Mouse (Mus musculus) forebrain, postnatal 0 days (tissue): ENCODE results near the gene Eif4b. TPM values are rescaled to one million over a fixed set of nuclear protein-coding genes. Genes with fewer than 3 reads are reported as not detected.
A peak's percentile ranks its signal among the peaks of the same experiment; 100 is the strongest.

Experiments used
- ATAC-seq: fragments of 200-750 bp; cut with Nextera tagmentation; 2 replicates; pipeline ENCODE4 v1.8.0; 2017; ENCODE audit warnings: mild to moderate bottlenecking, moderate library complexity
- DNase-seq: peaks from one replicate; pipeline ENCODE4 v3.0.0-alpha.2; 2015
- H3K27ac ChIP-seq: fragments of 300-500 bp; sonication (generic); 2 replicates; pipeline ENCODE4 v1.5.1; 2014; ENCODE audit warnings: low read depth, mild to moderate bottlenecking, antibody characterized with exemption, low read length, moderate library complexity, mixed read lengths
- H3K27me3 ChIP-seq: fragments of 300-500 bp; sonication (generic); 2 replicates; pipeline ENCODE4 v1.6.1; 2014; ENCODE audit warnings: mild to moderate bottlenecking, low read length, mixed read lengths; ENCODE audit not compliant: insufficient read depth
- H3K36me3 ChIP-seq: fragments of 300-500 bp; sonication (generic); 2 replicates; pipeline ENCODE4 v1.6.1; 2014; ENCODE audit warnings: mild to moderate bottlenecking, moderate library complexity; ENCODE audit not compliant: insufficient read depth
- H3K4me1 ChIP-seq: fragments of 300-500 bp; sonication (generic); 2 replicates; pipeline ENCODE4 v1.6.1; 2014; ENCODE audit warnings: antibody characterized with exemption; ENCODE audit not compliant: insufficient read depth
- H3K4me2 ChIP-seq: fragments of 300-500 bp; sonication (generic); 2 replicates; pipeline ENCODE4 v1.6.1; 2014; ENCODE audit warnings: low read depth, mild to moderate bottlenecking, moderate library complexity
- H3K4me3 ChIP-seq: fragments of 300-500 bp; sonication (generic); 2 replicates; pipeline ENCODE4 v1.5.1; 2014; ENCODE audit warnings: low read depth, low read length, mixed read lengths
- H3K9ac ChIP-seq: fragments of 300-500 bp; sonication (generic); 2 replicates; pipeline ENCODE4 v1.6.1; 2014; ENCODE audit warnings: mild to moderate bottlenecking
- H3K9me3 ChIP-seq: fragments of 300-500 bp; sonication (generic); 2 replicates; pipeline ENCODE4 v1.6.1; 2016; ENCODE audit warnings: low read length
- CTCF ChIP-seq: sonication (generic); IDR thresholded peaks from 2 replicates; pipeline ENCODE4 v1.5.1; 2016; ENCODE audit warnings: antibody characterized with exemption, control low read depth, low read depth
- WGBS: fragments of 180-500 bp; shearing (Covaris S2); extraction: QIAGEN DNeasy Blood & Tissue Kit; methylation state at CpG from one replicate; pipeline ENCODE4 v1.1.7; 2014; 5-methylcytosine and 5-hydroxymethylcytosine counted together
- polyA plus RNA-seq: library from polyadenylated mRNA; unstranded; fragments of >200 nt; fragmentation: Nextera tagmentation; extraction: Ambion mirVana; gene quantifications from 2 replicates; pipeline ENCODE4 v1.2.1, GENCODE M21; 2015
- total RNA-seq: library from RNA; depleted of rRNA; stranded (reverse); fragments of >200 nt; gene quantifications from 2 replicates; pipeline ENCODE4 v1.2.3, GENCODE M21; 2014; rRNA removed

The Eif4b gene
- total RNA-seq (187 and 194 TPM in 2 replicates), polyA plus RNA-seq (69.7 and 72.8 TPM in 2 replicates)

DNA sequence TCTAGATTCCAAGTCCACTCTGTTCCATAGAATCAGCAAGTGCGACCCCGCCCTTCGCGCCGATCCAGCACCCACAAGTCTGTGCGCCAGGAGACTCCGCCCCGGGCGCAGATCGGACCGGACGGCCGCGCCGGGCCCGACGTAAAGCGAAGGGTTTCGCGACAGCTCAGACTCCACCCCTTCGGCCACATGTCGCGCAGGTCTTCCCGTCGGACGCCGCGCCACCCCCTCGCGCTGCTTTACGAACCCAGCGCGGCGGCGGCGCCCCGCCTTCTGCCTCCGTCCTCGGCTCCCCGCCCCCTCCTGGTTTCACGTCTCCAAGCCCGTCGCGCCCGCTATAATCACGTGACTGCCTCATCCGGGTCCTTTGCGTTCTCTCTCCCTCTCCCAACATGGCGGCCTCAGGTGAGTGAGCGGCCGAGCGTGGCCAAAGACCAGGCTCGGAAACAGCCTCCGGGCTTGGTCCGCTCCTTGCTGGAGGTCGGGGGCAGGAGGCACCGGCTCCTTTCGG lies at the start of gene Eif4b:
Eif4b (plus strand) TSS at position 215 of the 511 bp plus-strand sequence.
- under 1% methylated on average over 55 of the region's 58 CpGs for WGBS
- TF ChIP-seq CTCF, result peak; percentile 44
- Histone ChIP-seq H3K4me2 (peak within 1 kb of the TSS; percentile 77), H3K9ac (peak within 1 kb of the TSS; percentile 93), H3K4me3 (peak within 1 kb of the TSS; percentile 98), H3K27me3 (no peaks in the 10 kb centered on the region), H3K9me3 (no peaks in the 10 kb centered on the region), H3K27ac (peak within 1 kb of the TSS; percentile 97), H3K36me3 (no peaks in the 10 kb centered on the region), H3K4me1 (peaks cover 18% of the 10 kb centered on the region)
- peak; percentile 94 for ATAC-seq
- peak; percentile 99 for DNase-seq

DNA sequence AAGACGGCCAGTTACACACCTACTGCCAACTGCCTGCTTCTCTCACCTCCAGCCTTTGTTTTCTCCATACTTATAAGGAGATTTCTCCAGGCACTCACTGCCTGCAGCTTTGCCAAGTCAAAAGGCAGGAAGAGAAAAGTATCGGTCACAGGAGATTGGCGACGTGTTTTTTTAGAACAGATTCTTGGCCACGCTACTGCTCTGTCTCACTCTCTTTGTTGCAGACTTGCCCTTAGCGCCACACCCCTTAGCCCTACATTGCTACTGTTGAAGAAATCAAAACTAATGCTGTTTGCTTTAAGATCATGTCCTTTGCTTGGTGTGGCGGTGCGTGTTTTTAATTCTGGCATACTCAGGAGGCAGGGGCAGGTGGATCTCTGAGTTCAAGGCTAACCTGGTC lies 49.7 kb upstream of the Eif4b start:
- no peak for ATAC-seq
- no peaks in the 10 kb centered on the region for H3K4me1 ChIP-seq
- no peak overlapping the region for H3K27ac ChIP-seq
- no peak overlapping the region for H3K4me3 ChIP-seq
- no peak overlapping the region for H3K4me2 ChIP-seq
- H3K9ac ChIP-seq, result no peak overlapping the region
- H3K27me3 ChIP-seq, result peaks cover 21% of the 10 kb centered on the region
- DNase-seq, result no peak
- 62% methylated on average over 8 of the region's 8 CpGs for WGBS
- H3K9me3 ChIP-seq, result no peaks in the 10 kb centered on the region
- no peaks in the 10 kb centered on the region for H3K36me3 ChIP-seq
- TF ChIP-seq CTCF, result no peak

DNA sequence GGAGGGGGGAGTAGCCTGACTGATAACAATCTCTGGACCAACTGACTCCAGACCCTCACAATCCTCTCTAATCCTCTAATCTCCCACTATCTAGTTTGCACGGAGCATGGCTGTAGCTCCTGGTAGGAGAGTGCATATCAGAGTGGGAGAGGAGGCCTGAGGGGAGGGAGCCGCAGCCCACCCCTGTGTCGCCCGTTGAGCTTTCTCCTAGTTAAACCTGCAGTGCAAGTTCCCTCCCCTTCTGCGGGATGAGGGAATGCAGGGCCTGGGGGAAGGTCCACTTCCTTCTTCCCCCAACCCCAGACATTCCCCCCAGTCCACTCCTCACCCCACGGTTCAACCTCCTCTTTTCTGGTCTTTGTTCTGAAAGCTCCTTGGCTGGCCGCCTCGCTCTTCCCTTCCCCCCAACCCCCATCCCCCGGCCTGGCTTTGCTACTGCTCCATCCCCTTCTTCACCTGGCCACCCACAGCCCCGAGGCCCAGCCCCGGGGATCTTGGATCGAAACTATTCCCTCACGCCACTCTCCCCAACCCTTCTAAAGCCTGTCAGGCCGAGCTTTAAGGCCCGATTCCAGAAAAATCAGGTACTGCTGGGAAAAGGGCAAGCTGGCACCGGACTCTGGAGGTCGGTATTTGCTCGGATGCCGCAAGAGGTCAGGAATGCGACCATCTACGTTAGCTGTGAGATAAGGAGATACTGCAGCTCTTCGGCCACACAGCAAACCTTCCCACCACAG lies 48.3 kb upstream of the Eif4b start:
- ATAC-seq, result no peak
- DNase-seq, result no peak
- Histone ChIP-seq H3K36me3 (no peaks in the 10 kb centered on the region), H3K4me1 (no peaks in the 10 kb centered on the region), H3K9me3 (no peaks in the 10 kb centered on the region), H3K4me2 (peak overlapping the region; percentile 8; the same call in 1 of the 2 replicates), H3K27me3 (peaks cover 21% of the 10 kb centered on the region), H3K4me3 (no peak overlapping the region), H3K27ac (no peak overlapping the region), H3K9ac (no peak overlapping the region)
- no peak for TF ChIP-seq CTCF
- WGBS, result 10% methylated on average over 22 of the region's 22 CpGs

- WGBS, result 23% methylated on average over 12 of the region's 12 CpGs
- H3K27me3 ChIP-seq, result peaks cover 21% of the 10 kb centered on the region
- ATAC-seq (no peak), DNase-seq (no peak)
- H3K27ac ChIP-seq, result no peak overlapping the region
- TF ChIP-seq CTCF, result no peak
- H3K36me3 ChIP-seq, result no peaks in the 10 kb centered on the region
- H3K4me3 ChIP-seq, result no peak overlapping the region
- no peaks in the 10 kb centered on the region for H3K9me3 ChIP-seq
- H3K4me1 ChIP-seq, result no peaks in the 10 kb centered on the region
- no peak overlapping the region for H3K9ac ChIP-seq
- no peak overlapping the region for H3K4me2 ChIP-seq
Observed at GRCm38 (mm10) chr15:102026430-102026829, 47.1 kb upstream of the Eif4b start.

DNA sequence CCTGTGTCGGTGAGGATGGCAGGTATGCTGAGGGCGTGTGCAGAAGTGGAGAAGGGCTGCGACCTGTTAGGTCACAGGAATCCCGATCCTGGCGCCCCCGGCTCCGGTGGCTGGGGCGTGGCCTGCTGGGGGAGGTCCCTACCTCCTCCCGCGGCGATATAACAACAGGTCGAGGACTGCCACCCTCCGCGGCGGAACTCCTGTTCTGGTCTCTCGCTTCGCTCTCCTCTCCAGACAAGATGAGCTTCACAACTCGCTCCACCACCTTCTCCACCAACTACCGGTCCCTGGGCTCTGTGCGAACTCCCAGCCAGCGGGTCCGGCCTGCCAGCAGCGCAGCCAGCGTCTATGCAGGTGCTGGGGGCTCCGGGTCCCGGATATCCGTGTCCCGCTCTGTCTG lies 45.5 kb upstream of the Eif4b start, which contains the start of gene Krt18:
Krt18 (plus strand) TSS at position 141 of the 400 bp plus-strand sequence.
- no peaks in the 10 kb centered on the region for H3K9me3 ChIP-seq
- TF ChIP-seq CTCF, result no peak
- no peak within 1 kb of the TSS for H3K9ac ChIP-seq
- H3K4me2 ChIP-seq, result peak within 1 kb of the TSS; percentile 26; the same call in 1 of the 2 replicates
- no peaks in the 10 kb centered on the region for H3K36me3 ChIP-seq
- no peaks in the 10 kb centered on the region for H3K4me1 ChIP-seq
- no peak for DNase-seq
- no peak for ATAC-seq
- no peak within 1 kb of the TSS for H3K27ac ChIP-seq
- H3K27me3 ChIP-seq, result peaks cover 21% of the 10 kb centered on the region
- H3K4me3 ChIP-seq, result 0 out of 2 replicates have a peak within 1 kb of the TSS, but pooled peaks have one; percentile 7
- WGBS, result 4% methylated on average over 28 of the region's 28 CpGs

DNA sequence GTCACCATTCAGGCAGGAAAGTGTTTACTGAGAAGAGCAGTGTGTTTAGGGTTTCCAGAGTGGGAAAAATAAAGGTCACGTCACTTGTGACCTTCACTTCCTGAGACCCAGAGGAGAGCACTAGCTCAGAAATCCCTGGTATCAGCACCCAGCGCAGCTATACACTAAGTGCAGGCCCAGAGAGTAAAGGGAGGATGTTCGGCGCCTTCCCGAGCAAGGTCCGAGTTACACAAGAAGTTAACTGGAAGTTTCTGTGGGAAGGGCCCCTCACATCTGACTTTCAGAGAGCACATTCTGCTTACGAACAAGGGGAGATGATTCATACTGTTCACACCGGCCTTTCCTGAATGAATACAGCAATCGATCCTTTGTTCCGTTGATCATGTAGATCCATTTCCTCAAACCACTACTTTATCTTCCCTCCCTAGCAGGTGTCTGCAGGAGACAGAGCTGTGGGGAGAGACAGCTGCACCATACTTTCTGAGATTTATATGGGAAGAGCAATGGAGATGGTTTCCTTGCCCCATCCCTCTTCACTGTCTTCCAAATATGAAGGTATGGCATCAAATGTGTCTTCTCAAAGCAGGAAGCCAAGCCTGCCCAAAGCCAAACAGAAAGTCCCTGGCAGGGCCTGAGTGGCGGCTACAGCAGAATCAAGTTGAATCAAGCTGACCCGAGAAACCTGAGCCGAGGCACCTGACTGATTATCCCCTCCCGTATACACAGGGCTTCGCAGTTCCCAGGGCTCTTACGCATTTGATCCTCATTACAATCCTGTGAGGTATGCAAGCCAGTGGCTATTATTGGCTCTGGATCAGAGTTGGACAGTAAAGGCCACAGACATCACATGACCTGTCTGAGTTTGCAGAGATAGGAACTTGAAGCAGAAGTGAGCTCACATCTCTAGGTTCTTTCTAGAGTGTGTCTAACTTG lies 39.2 kb upstream of the Eif4b start:
- Histone ChIP-seq H3K4me3 (no peak overlapping the region), H3K27ac (no peak overlapping the region), H3K4me2 (no peak overlapping the region), H3K36me3 (no peaks in the 10 kb centered on the region), H3K9me3 (no peaks in the 10 kb centered on the region), H3K4me1 (no peaks in the 10 kb centered on the region), H3K9ac (no peak overlapping the region), H3K27me3 (no peaks in the 10 kb centered on the region)
- no peak for TF ChIP-seq CTCF
- 62% methylated on average over 16 of the region's 16 CpGs for WGBS
- DNase-seq, result no peak
- no peak for ATAC-seq

DNA sequence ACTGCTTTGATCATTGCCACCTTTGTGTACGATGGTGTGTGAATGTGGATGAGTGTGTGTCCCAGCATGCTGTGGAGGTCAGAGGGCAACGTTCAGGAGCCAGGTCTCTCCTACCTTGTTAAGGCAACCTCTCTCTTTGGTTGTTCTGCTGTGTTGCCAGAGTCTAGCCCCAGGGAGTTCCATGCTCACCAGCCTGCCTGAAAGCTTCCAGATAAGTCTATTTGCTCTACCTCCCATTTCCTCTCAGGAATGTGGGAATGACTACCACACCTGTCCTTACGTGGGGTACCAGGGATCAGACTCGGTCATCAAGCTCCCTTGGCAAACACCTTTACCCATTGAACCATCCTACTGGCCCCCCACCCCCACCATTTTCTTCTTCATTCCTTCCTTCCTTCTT lies 33.3 kb upstream of the Eif4b start:
- Histone ChIP-seq H3K36me3 (no peaks in the 10 kb centered on the region), H3K27me3 (no peaks in the 10 kb centered on the region), H3K27ac (no peak overlapping the region), H3K4me2 (no peak overlapping the region), H3K4me3 (no peak overlapping the region), H3K9me3 (no peaks in the 10 kb centered on the region), H3K4me1 (no peaks in the 10 kb centered on the region), H3K9ac (no peak overlapping the region)
- TF ChIP-seq CTCF, result no peak
- WGBS, result 79% methylated on average over 4 of the region's 4 CpGs
- DNase-seq, result no peak
- no peak for ATAC-seq
